Mouse (Mus musculus) embryonic facial prominence, embryonic 14.5 days (tissue): ENCODE data around the gene Plpp1. TPM values are rescaled to one million over a fixed set of nuclear protein-coding genes. Genes with fewer than 3 reads are reported as not detected.

ENCODE experiments used
- ATAC-seq: fragments of 200-750 bp; cut with Nextera tagmentation; 2 replicates; pipeline ENCODE4 v1.8.0; 2017; ENCODE audit warnings: low read depth, moderate number of reproducible peaks, moderate TSS enrichment
- DNase-seq: peaks from one replicate; pipeline ENCODE4 v3.0.0-alpha.2; 2015; ENCODE audit warnings: low spot score
- H3K27ac ChIP-seq: fragments of 300-500 bp; sonication (generic); replicated peaks from 2 replicates; pipeline ENCODE4 v1.5.1; 2014; ENCODE audit warnings: low read depth, mild to moderate bottlenecking, low read length, moderate library complexity
- H3K27me3 ChIP-seq: fragments of 300-500 bp; sonication (generic); replicated peaks from 2 replicates; pipeline ENCODE4 v1.6.1; 2014; ENCODE audit warnings: low read length; ENCODE audit not compliant: control insufficient read depth, insufficient read depth
- H3K36me3 ChIP-seq: fragments of 300-500 bp; sonication (generic); 2 replicates; pipeline ENCODE4 v1.6.1; 2014; ENCODE audit warnings: low read length, mixed read lengths; ENCODE audit not compliant: control insufficient read depth, insufficient read depth
- H3K4me1 ChIP-seq: fragments of 300-500 bp; sonication (generic); 2 replicates; pipeline ENCODE4 v1.6.1; 2014; ENCODE audit warnings: antibody characterized with exemption, low read length; ENCODE audit not compliant: control insufficient read depth, insufficient read depth
- H3K4me2 ChIP-seq: fragments of 300-500 bp; sonication (generic); 2 replicates; pipeline ENCODE4 v1.6.1; 2014; ENCODE audit warnings: low read depth, mild to moderate bottlenecking, low read length, moderate library complexity, mixed read lengths
- H3K4me3 ChIP-seq: fragments of 300-500 bp; sonication (generic); 2 replicates; pipeline ENCODE4 v1.5.1; 2014; ENCODE audit warnings: low read depth, mild to moderate bottlenecking, low read length
- H3K9ac ChIP-seq: fragments of 300-500 bp; sonication (generic); 2 replicates; pipeline ENCODE4 v1.6.1; 2014; ENCODE audit warnings: low read depth, mild to moderate bottlenecking, low read length, moderate library complexity, mixed read lengths
- H3K9me3 ChIP-seq: fragments of 300-500 bp; sonication (generic); 2 replicates; pipeline ENCODE4 v1.6.1; 2016; ENCODE audit warnings: low read length; ENCODE audit not compliant: control insufficient read depth
- WGBS: fragments of 180-500 bp; shearing (Covaris S2); extraction: QIAGEN DNeasy Blood & Tissue Kit; methylation state at CpG from one replicate; pipeline ENCODE4 v1.1.7; 2014; 5-methylcytosine and 5-hydroxymethylcytosine counted together
- polyA plus RNA-seq: library from polyadenylated mRNA; unstranded; fragments of >200 nt; fragmentation: Nextera tagmentation; extraction: Ambion mirVana; gene quantifications from 2 replicates; pipeline ENCODE4 v1.2.1, GENCODE M21; 2014

The Plpp1 gene
- polyA plus RNA-seq, result 60.5 and 64.6 TPM in 2 replicates

GRCm38 (mm10) chr13:112800597-112801380, at the start of gene Plpp1:
Gene Plpp1 (plus strand): TSS chr13:112800792.
- ATAC-seq (peak; percentile 97), DNase-seq (peak; percentile 98)

GRCm38 (mm10) chr13:112751454-112752308, 48.9 kb upstream of the Plpp1 start:
- H3K9ac ChIP-seq, result peak overlapping the region; percentile 36; the same call in 1 of the 2 replicates
- H3K36me3 ChIP-seq, result no peaks in the 10 kb centered on the region
- H3K4me1 ChIP-seq, result peaks cover 18% of the 10 kb centered on the region; the same call in 1 of the 2 replicates
- H3K4me2 ChIP-seq, result peak overlapping the region; percentile 38
- no peaks in the 10 kb centered on the region for H3K27me3 ChIP-seq
- DNase-seq (peak; percentile 87), ATAC-seq (peak; percentile 44; the same call in 1 of the 2 replicates)
- 24% methylated on average over 18 of the region's 18 CpGs for WGBS
- no peak overlapping the region for H3K4me3 ChIP-seq
- H3K27ac ChIP-seq, result peak overlapping the region; percentile 63
- H3K9me3 ChIP-seq, result no peaks in the 10 kb centered on the region

More at GRCm38 (mm10) chr13:112800597-112801380, at the start of gene Plpp1:
- Histone ChIP-seq H3K4me3 (peak within 1 kb of the TSS; percentile 87), H3K9ac (peak within 1 kb of the TSS; percentile 87), H3K9me3 (no peaks in the 10 kb centered on the region), H3K4me1 (no peaks in the 10 kb centered on the region), H3K36me3 (peaks cover 4% of the 10 kb centered on the region), H3K4me2 (peak within 1 kb of the TSS; percentile 89), H3K27me3 (no peaks in the 10 kb centered on the region), H3K27ac (peak within 1 kb of the TSS; percentile 96)
- 0% methylated on average over 15 of the region's 83 CpGs for WGBS

GRCm38 (mm10) chr13:112752309-112752975, 48.1 kb upstream of the Plpp1 start:
- no peaks in the 10 kb centered on the region for H3K36me3 ChIP-seq
- no peak for ATAC-seq
- no peak for DNase-seq
- H3K4me1 ChIP-seq, result peaks cover 18% of the 10 kb centered on the region; the same call in 1 of the 2 replicates
- no peak overlapping the region for H3K4me2 ChIP-seq
- H3K27ac ChIP-seq, result peak overlapping the region; percentile 63
- H3K9ac ChIP-seq, result no peak overlapping the region
- WGBS, result 65% methylated on average over 11 of the region's 11 CpGs
- no peak overlapping the region for H3K4me3 ChIP-seq
- no peaks in the 10 kb centered on the region for H3K9me3 ChIP-seq
- H3K27me3 ChIP-seq, result no peaks in the 10 kb centered on the region

GRCm38 (mm10) chr13:112753522-112753921, 47.1 kb upstream of the Plpp1 start:
- Histone ChIP-seq H3K36me3 (no peaks in the 10 kb centered on the region), H3K9ac (no peak overlapping the region), H3K4me3 (no peak overlapping the region), H3K4me2 (no peak overlapping the region), H3K9me3 (no peaks in the 10 kb centered on the region), H3K4me1 (peaks cover 20% of the 10 kb centered on the region; the same call in 1 of the 2 replicates), H3K27me3 (no peaks in the 10 kb centered on the region), H3K27ac (no peak overlapping the region; the same call in 1 of the 2 replicates)
- no peak for DNase-seq
- ATAC-seq, result no peak
- 82% methylated on average over 9 of the region's 9 CpGs for WGBS

GRCm38 (mm10) chr13:112754871-112755270, 45.7 kb upstream of the Plpp1 start:
- H3K27ac ChIP-seq, result peak overlapping the region; percentile 28; the same call in 1 of the 2 replicates
- 17% methylated on average over 4 of the region's 4 CpGs for WGBS
- no peak overlapping the region for H3K9ac ChIP-seq
- peaks cover 23% of the 10 kb centered on the region for H3K4me1 ChIP-seq
- no peaks in the 10 kb centered on the region for H3K36me3 ChIP-seq
- DNase-seq, result no peak
- H3K9me3 ChIP-seq, result no peaks in the 10 kb centered on the region
- no peak for ATAC-seq
- H3K4me2 ChIP-seq, result no peak overlapping the region
- H3K27me3 ChIP-seq, result no peaks in the 10 kb centered on the region
- H3K4me3 ChIP-seq, result no peak overlapping the region

- ATAC-seq (peak; percentile 53; the same call in 1 of the 2 replicates), DNase-seq (peak; percentile 64)
- no peak overlapping the region for H3K9ac ChIP-seq
- 40% methylated on average over 11 of the region's 11 CpGs for WGBS
- H3K27me3 ChIP-seq, result no peaks in the 10 kb centered on the region
- H3K36me3 ChIP-seq, result no peaks in the 10 kb centered on the region
- peaks cover 30% of the 10 kb centered on the region for H3K4me1 ChIP-seq
- peak overlapping the region; percentile 28; the same call in 1 of the 2 replicates for H3K27ac ChIP-seq
- H3K4me2 ChIP-seq, result 0 out of 2 replicates have a peak overlapping the region, but pooled peaks have one; percentile 5
- no peak overlapping the region for H3K4me3 ChIP-seq
- no peaks in the 10 kb centered on the region for H3K9me3 ChIP-seq
These were observed 45.0 kb upstream of the Plpp1 start for GRCm38 (mm10) chr13:112755507-112756010.

- peaks cover 17% of the 10 kb centered on the region; the same call in 1 of the 2 replicates for H3K4me1 ChIP-seq
These were observed 43.2 kb upstream of the Plpp1 start for GRCm38 (mm10) chr13:112757395-112757794.

More at GRCm38 (mm10) chr13:112757395-112757794, 43.2 kb upstream of the Plpp1 start:
- Histone ChIP-seq H3K9me3 (no peaks in the 10 kb centered on the region), H3K27ac (no peak overlapping the region), H3K27me3 (no peaks in the 10 kb centered on the region), H3K36me3 (no peaks in the 10 kb centered on the region), H3K4me3 (no peak overlapping the region), H3K4me2 (no peak overlapping the region), H3K9ac (no peak overlapping the region)
- 82% methylated on average over 9 of the region's 9 CpGs for WGBS
- DNase-seq, result no peak
- no peak for ATAC-seq
